Mouse (Mus musculus) hindbrain, embryonic 14.5 days (tissue): ENCODE data around the gene Parva. TPM values are rescaled to one million over a fixed set of nuclear protein-coding genes. Genes with fewer than 3 reads are reported as not detected.
A peak's percentile ranks its signal among the peaks of the same experiment; 100 is the strongest.

ENCODE experiments used
- ATAC-seq: fragments of 200-750 bp; cut with Nextera tagmentation; 2 replicates; pipeline ENCODE4 v1.8.0; 2017; ENCODE audit warnings: moderate number of reproducible peaks, mild to moderate bottlenecking, moderate TSS enrichment, moderate library complexity; ENCODE audit not compliant: low FRiP score
- DNase-seq: peaks from one replicate; pipeline ENCODE4 v3.0.0-alpha.2; 2015; ENCODE audit warnings: low spot score
- H3K27ac ChIP-seq: fragments of 300-500 bp; sonication (generic); 2 replicates; pipeline ENCODE4 v1.5.1; 2014; ENCODE audit warnings: mild to moderate bottlenecking, moderate library complexity
- H3K27me3 ChIP-seq: fragments of 300-500 bp; sonication (generic); 2 replicates; pipeline ENCODE4 v1.6.1; 2014; ENCODE audit warnings: mild to moderate bottlenecking, low read length, mixed read lengths; ENCODE audit not compliant: control insufficient read depth, insufficient read depth
- H3K36me3 ChIP-seq: fragments of 300-500 bp; sonication (generic); replicated peaks from 2 replicates; pipeline ENCODE4 v1.6.1; 2014; ENCODE audit not compliant: control insufficient read depth, insufficient read depth
- H3K4me1 ChIP-seq: fragments of 300-500 bp; sonication (generic); replicated peaks from 2 replicates; pipeline ENCODE4 v1.6.1; 2014; ENCODE audit warnings: antibody characterized with exemption, low read length, mixed read lengths; ENCODE audit not compliant: control insufficient read depth, insufficient read depth
- H3K4me2 ChIP-seq: fragments of 300-500 bp; sonication (generic); replicated peaks from 2 replicates; pipeline ENCODE4 v1.6.1; 2014; ENCODE audit warnings: mild to moderate bottlenecking, moderate library complexity
- H3K4me3 ChIP-seq: fragments of 300-500 bp; sonication (generic); replicated peaks from 2 replicates; pipeline ENCODE4 v1.5.1; 2014; ENCODE audit warnings: mild to moderate bottlenecking, low read length
- H3K9ac ChIP-seq: fragments of 300-500 bp; sonication (generic); 2 replicates; pipeline ENCODE4 v1.6.1; 2014
- H3K9me3 ChIP-seq: fragments of 300-500 bp; sonication (generic); 2 replicates; pipeline ENCODE4 v1.6.1; 2016; ENCODE audit warnings: low read length; ENCODE audit not compliant: control insufficient read depth
- WGBS: fragments of 180-500 bp; shearing (Covaris S2); extraction: QIAGEN DNeasy Blood & Tissue Kit; methylation state at CpG from one replicate; pipeline ENCODE4 v1.1.7; 2014; 5-methylcytosine and 5-hydroxymethylcytosine counted together
- polyA plus RNA-seq: library from polyadenylated mRNA; unstranded; fragments of >200 nt; fragmentation: Nextera tagmentation; extraction: Ambion mirVana; gene quantifications from 2 replicates; pipeline ENCODE4 v1.2.1, GENCODE M21; 2014

Parva gene
- polyA plus RNA-seq, 1 experiment from 2014 or later = 28.1 TPM

DNA sequence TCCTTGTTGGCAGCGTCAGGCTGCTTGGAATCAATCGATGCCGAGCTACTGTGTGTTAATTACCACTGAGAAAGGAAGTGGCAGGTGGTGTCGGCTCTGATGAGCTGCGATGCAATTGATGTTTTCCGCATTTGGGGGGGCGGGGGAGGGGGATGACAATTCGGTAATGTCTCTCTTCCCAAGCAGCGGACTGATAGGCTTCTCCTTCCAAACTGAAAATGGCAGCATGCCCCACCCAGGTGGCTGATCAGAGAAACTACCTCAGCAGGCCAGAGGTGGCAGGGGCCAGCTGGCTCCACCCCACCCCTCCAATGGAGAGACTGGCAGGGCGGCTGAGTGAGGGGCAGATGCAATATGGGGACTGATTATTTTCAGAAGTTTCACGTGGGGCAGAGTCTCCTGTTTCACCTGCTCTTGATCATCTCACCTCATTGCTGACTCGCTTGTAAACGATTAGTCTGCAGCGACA is 11.2 kb upstream of the Parva start:
- ATAC-seq (peak; percentile 21; the same call in 1 of the 2 replicates), DNase-seq (no peak)
- H3K4me3 ChIP-seq = no peak overlapping the region
- H3K9ac ChIP-seq = 0 out of 2 replicates have a peak overlapping the region, but pooled peaks have one; percentile 0
- peaks cover 10% of the 10 kb centered on the region for H3K4me1 ChIP-seq
- H3K27ac ChIP-seq = no peak overlapping the region
- no peaks in the 10 kb centered on the region for H3K36me3 ChIP-seq
- no peaks in the 10 kb centered on the region for H3K27me3 ChIP-seq
- H3K9me3 ChIP-seq = no peaks in the 10 kb centered on the region
- H3K4me2 ChIP-seq = peak overlapping the region; percentile 35
- WGBS = 13% methylated on average over 14 of the region's 14 CpGs

- Histone ChIP-seq H3K27ac (no peak overlapping the region), H3K4me3 (no peak overlapping the region), H3K27me3 (no peaks in the 10 kb centered on the region), H3K9me3 (no peaks in the 10 kb centered on the region), H3K4me1 (peaks cover 10% of the 10 kb centered on the region), H3K4me2 (0 out of 2 replicates have a peak overlapping the region, but pooled peaks have one; percentile 35), H3K36me3 (no peaks in the 10 kb centered on the region), H3K9ac (no peak overlapping the region)
- DNase-seq (no peak), ATAC-seq (no peak)
- WGBS = 16% methylated on average over 7 of the region's 7 CpGs
Measured at GRCm38 (mm10) chr7:112416730-112417513, 10.4 kb upstream of the Parva start.

DNA sequence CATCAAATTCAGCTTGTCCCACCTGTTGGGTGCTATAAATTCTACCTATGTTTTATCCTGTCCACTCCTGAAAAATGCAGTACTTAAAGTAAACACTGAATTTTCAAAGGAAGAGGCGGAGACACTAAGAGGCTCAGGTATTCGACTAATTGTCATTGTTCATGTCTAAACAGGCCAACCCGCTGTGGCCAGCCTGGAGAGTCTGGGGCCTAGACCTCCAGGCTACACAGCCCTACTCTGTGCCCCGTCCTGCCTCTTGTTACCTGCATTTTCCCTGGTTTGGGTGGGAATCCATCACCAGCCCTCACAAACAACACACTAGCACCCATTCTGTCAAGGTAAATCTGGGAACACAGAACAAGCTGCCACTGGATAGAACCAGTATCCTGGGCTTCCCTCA is 9.7 kb upstream of the Parva start:
- Histone ChIP-seq H3K4me3 (no peak overlapping the region), H3K4me1 (peaks cover 10% of the 10 kb centered on the region), H3K27ac (no peak overlapping the region), H3K4me2 (no peak overlapping the region), H3K9ac (no peak overlapping the region), H3K36me3 (no peaks in the 10 kb centered on the region), H3K9me3 (no peaks in the 10 kb centered on the region), H3K27me3 (no peaks in the 10 kb centered on the region)
- no peak for ATAC-seq
- WGBS = 80% methylated on average over 4 of the region's 4 CpGs
- no peak for DNase-seq

GRCm38 (mm10) chr7:112423438-112423837 is 3.9 kb upstream of the Parva start:
- no peaks in the 10 kb centered on the region for H3K9me3 ChIP-seq
- DNase-seq = no peak
- H3K4me3 ChIP-seq = no peak overlapping the region
- no peak overlapping the region for H3K4me2 ChIP-seq
- WGBS = 91% methylated on average over 4 of the region's 4 CpGs
- H3K4me1 ChIP-seq = 0 out of 2 replicates have a peak, but pooled peaks cover 2% of the 10 kb centered on the region
- ATAC-seq = no peak
- no peak overlapping the region for H3K9ac ChIP-seq
- no peaks in the 10 kb centered on the region for H3K36me3 ChIP-seq
- H3K27ac ChIP-seq = no peak overlapping the region
- 0 out of 2 replicates have a peak, but pooled peaks cover 7% of the 10 kb centered on the region for H3K27me3 ChIP-seq

- ATAC-seq = no peak
Measured at GRCm38 (mm10) chr7:112426811-112427210, 494 bp upstream of the Parva start.

DNA sequence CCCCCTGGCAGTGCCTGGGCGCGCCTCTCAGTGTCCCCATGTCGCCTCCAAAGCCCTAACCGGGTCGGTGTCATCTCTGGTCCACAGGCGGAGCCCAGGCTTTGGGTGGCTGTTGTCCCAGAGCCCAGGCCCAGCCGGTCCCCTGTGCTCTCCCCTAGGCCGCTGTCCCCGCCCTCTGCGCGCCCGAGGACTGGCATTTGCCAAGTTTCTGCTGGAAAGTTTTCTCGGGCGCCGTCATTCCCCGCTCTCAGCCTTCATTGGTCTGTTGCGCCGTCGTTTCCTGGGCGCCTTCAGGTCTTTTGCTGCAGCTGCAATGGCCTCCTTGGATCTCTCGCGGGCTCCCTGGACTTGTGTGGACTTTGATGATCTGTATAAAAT is 842 bp downstream of the Parva start:
- DNase-seq (peak; percentile 72), ATAC-seq (peak; percentile 82)
- 0% methylated on average over 22 of the region's 22 CpGs for WGBS
- 0 out of 2 replicates have a peak, but pooled peaks cover 7% of the 10 kb centered on the region for H3K27me3 ChIP-seq
- peak overlapping the region; percentile 46 for H3K4me3 ChIP-seq
- no peaks in the 10 kb centered on the region for H3K36me3 ChIP-seq
- H3K4me2 ChIP-seq = peak overlapping the region; percentile 91
- H3K9me3 ChIP-seq = no peaks in the 10 kb centered on the region
- H3K27ac ChIP-seq = peak overlapping the region; percentile 76
- peak overlapping the region; percentile 69 for H3K9ac ChIP-seq
- 0 out of 2 replicates have a peak, but pooled peaks cover 4% of the 10 kb centered on the region for H3K4me1 ChIP-seq

More at GRCm38 (mm10) chr7:112426811-112427210, 494 bp upstream of the Parva start:
- Histone ChIP-seq H3K4me2 (peak overlapping the region; percentile 91; the same call in 1 of the 2 replicates), H3K27me3 (0 out of 2 replicates have a peak, but pooled peaks cover 7% of the 10 kb centered on the region), H3K4me1 (0 out of 2 replicates have a peak, but pooled peaks cover 4% of the 10 kb centered on the region), H3K36me3 (no peaks in the 10 kb centered on the region), H3K9me3 (no peaks in the 10 kb centered on the region), H3K27ac (no peak overlapping the region), H3K4me3 (no peak overlapping the region), H3K9ac (no peak overlapping the region)
- 55% methylated on average over 5 of the region's 5 CpGs for WGBS
- no peak for DNase-seq

DNA sequence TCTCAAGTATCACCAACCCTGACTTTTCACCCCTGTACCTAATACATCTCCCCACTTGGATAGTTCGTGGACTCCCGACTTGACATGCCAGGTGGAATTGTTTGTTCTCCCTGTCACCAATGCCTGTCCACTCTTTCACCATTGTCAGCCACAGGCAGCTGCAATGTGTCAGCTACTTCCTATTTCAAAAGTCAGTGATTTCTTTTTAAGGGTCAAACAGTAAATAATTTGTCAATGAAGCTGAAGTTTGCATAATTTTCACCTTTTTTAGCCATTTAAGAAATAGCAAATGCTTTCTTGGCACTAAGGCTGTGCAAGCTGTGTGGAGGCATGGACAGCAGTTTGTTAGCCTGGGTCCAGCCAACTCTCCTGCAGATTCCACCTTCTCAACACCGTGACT is 12.5 kb downstream of the Parva start:
- 91% methylated on average over 3 of the region's 3 CpGs for WGBS
- Histone ChIP-seq H3K27ac (no peak overlapping the region), H3K27me3 (no peaks in the 10 kb centered on the region), H3K9me3 (peaks cover 7% of the 10 kb centered on the region; the same call in 1 of the 2 replicates), H3K36me3 (no peaks in the 10 kb centered on the region), H3K4me3 (no peak overlapping the region), H3K9ac (no peak overlapping the region), H3K4me1 (peaks cover 17% of the 10 kb centered on the region), H3K4me2 (no peak overlapping the region)
- ATAC-seq (no peak), DNase-seq (no peak)

DNA sequence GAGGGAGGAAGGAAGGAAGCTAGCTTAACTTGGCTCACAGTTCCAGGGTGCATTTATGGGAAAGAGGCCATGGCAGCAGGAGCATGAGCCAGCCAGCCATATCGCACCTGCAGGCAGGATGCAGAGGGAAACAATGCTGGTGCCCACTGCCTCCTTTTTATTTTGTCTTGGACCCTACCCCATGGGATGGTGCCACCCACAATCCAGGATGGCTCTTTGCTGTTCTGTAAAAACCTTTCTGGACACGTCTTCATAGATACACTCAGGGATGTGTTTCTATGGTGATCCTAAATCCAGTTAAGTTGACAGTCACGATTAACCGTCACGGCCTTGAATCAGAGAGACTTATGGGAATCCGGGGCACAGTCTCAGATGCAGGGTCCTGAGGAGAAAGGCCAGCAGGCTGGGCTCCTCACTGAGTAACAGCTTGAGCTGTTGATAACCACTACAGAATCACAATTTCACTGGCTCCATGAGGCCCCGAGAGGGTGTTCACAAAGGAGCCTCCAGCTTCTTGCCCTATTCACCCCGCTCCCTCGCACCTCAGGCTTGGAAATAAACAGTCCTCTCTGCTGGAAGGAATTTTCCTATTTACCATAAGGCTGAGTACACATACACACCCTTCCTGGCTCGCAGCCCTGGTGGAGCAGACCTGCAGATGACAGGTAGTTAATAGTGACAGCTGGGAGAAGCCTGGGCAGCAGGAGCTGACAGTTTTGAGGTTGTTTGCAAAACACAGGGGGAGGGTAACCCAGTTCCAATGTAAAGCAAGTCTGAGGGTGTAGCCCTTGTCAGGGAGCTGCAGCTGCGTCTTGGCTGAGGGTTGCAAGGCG is 17.1 kb downstream of the Parva start:
- DNase-seq (peak; percentile 59), ATAC-seq (peak; percentile 71; the same call in 1 of the 2 replicates)
- Histone ChIP-seq H3K27me3 (no peaks in the 10 kb centered on the region), H3K9me3 (no peaks in the 10 kb centered on the region; the same call in 1 of the 2 replicates), H3K4me1 (peaks cover 22% of the 10 kb centered on the region), H3K27ac (peak overlapping the region; percentile 64), H3K9ac (peak overlapping the region; percentile 35; the same call in 1 of the 2 replicates), H3K36me3 (no peaks in the 10 kb centered on the region), H3K4me3 (no peak overlapping the region), H3K4me2 (peak overlapping the region; percentile 25)
- WGBS = 17% methylated on average over 12 of the region's 12 CpGs

GRCm38 (mm10) chr7:112444985-112445367 is 17.7 kb downstream of the Parva start:
- DNase-seq = no peak
- 9% methylated on average over 9 of the region's 9 CpGs for WGBS

More at GRCm38 (mm10) chr7:112444985-112445367, 17.7 kb downstream of the Parva start:
- H3K36me3 ChIP-seq = no peaks in the 10 kb centered on the region
- no peak overlapping the region for H3K4me3 ChIP-seq
- peak overlapping the region; percentile 64 for H3K27ac ChIP-seq
- peaks cover 22% of the 10 kb centered on the region for H3K4me1 ChIP-seq
- H3K4me2 ChIP-seq = peak overlapping the region; percentile 25
- no peaks in the 10 kb centered on the region; the same call in 1 of the 2 replicates for H3K9me3 ChIP-seq
- no peaks in the 10 kb centered on the region for H3K27me3 ChIP-seq
- H3K9ac ChIP-seq = 0 out of 2 replicates have a peak overlapping the region, but pooled peaks have one; percentile 35
- 0 out of 2 replicates have a peak, but pooled peaks have one; percentile 11 for ATAC-seq
